9 mouse cellular contexts compared by ENCODE assay signal in genomic region chr10:81498316-81499249, GRCm38 (mm10). TPM values are rescaled to one million over a fixed set of nuclear protein-coding genes. Genes with fewer than 3 reads are reported as not detected.
DNase-seq lines count a peak whose midpoint lies in the region; ATAC-seq and TF ChIP-seq lines count a peak whose summit lies in the region.
"Had no signal": no experiment of that assay in that cellular context is flagged by ENCODE, and none has a peak within 500 bp of the region (broad histone marks: within the 10 kb centered on the region; RNA-seq: fewer than 3 reads in every experiment).

No protein-coding gene starts in this region.

- TF ChIP-seq CTCF in layer of hippocampus, adult 2 months (conservative IDR thresholded peaks at IDR 0.05): peak; percentile 37
- no peak for TF ChIP-seq CTCF in E14TG2a.4 (conservative IDR thresholded peaks at IDR 0.05; ENCODE audit: low read length)

- 0 out of 2 replicates have a peak overlapping the region, but pooled peaks have one; percentile 57 for H3K27ac ChIP-seq in layer of hippocampus, adult 2 months
- peak overlapping the region; percentile 73 for H3K27ac ChIP-seq in liver, embryonic 13.5 days

- peak overlapping the region; percentile 67 for H3K4me2 ChIP-seq in liver, embryonic 13.5 days
- H3K4me2 ChIP-seq: heart, embryonic 11.5 days had no signal

- peaks cover 42% of the 10 kb centered on the region for H3K36me3 ChIP-seq in E14TG2a.4 (ENCODE audit: insufficient read depth, low read length)
- H3K36me3 ChIP-seq in liver, embryonic 13.5 days: peaks cover 7% of the 10 kb centered on the region

- no peak for ATAC-seq in liver, embryonic 13.5 days (ENCODE audit: low read depth)

- intact Hi-C loops in left cerebral cortex, postnatal 25 days (cut with DNase I): no loop called here

- no peaks in the 10 kb centered on the region for H3K9me3 ChIP-seq in E14TG2a.4 (ENCODE audit: low read length)
- no peaks in the 10 kb centered on the region for H3K9me3 ChIP-seq in liver, embryonic 13.5 days (replicated peaks)

- peak overlapping the region; percentile 68 for H3K9ac ChIP-seq in liver, embryonic 13.5 days

- DNase-seq in cerebellum, adult 11-12 months: peak; percentile 65
- no peak for DNase-seq in cerebellum, adult 11 months
- DNase-seq in layer of hippocampus, adult 2 months (ENCODE audit: low spot score in 2 of 2): peak in 1 of 2 experiments; percentile 8
- no peak for DNase-seq in layer of hippocampus, adult 11-12 months (ENCODE audit: low spot score)
- no peak for DNase-seq in liver, embryonic 13.5 days
- DNase-seq in left cerebral cortex, postnatal 25 days (ENCODE audit: low spot score in 2 of 2): no peak
- DNase-seq in urinary bladder, adult 2 months (ENCODE audit: low spot score): no peak

- peak overlapping the region; percentile 8; the same call in 1 of the 2 replicates for H3K4me3 ChIP-seq in layer of hippocampus, adult 2 months
- H3K4me3 ChIP-seq in E14TG2a.4 (replicated peaks; ENCODE audit: low read length): peak overlapping the region; percentile 74
- H3K4me3 ChIP-seq in liver, embryonic 13.5 days (replicated peaks): peak overlapping the region; percentile 88

- no peaks in the 10 kb centered on the region for H3K27me3 ChIP-seq in E14TG2a.4 (ENCODE audit: insufficient read depth, low read length)
- H3K27me3 ChIP-seq in liver, embryonic 13.5 days: 0 out of 2 replicates have a peak, but pooled peaks cover 6% of the 10 kb centered on the region

- WGBS in liver, embryonic 13.5 days (ENCODE audit: insufficient replicate concordance): 67% methylated on average over 38 of the region's 38 CpGs

- peaks cover 75% of the 10 kb centered on the region for H3K4me1 ChIP-seq in E14TG2a.4 (replicated peaks; ENCODE audit: low read depth, low read length)
- peaks cover 68% of the 10 kb centered on the region for H3K4me1 ChIP-seq in liver, embryonic 13.5 days (replicated peaks)

RNA-seq across cellular contexts. Expression of gene S1pr4, which starts 1.3 kb away (rescaled TPM):
- total RNA-seq in layer of hippocampus, adult 2 months (2021): under 1 TPM; 0.39 to 0.95 TPM
- polyA plus RNA-seq in liver, embryonic 13.5 days (2015; fragmentation: Nextera tagmentation; extraction: Ambion mirVana): 2.3 and 2.4 TPM in 2 replicates
- total RNA-seq in left cerebral cortex, postnatal 25 days (2021): under 1 TPM; 0.53 to 0.73 TPM
- 2.2 and 2.3 TPM in 2 replicates for polyA plus RNA-seq in urinary bladder, adult 2 months (2012; rRNA removed)

RNA-seq across cellular contexts. Expression of gene Ncln, which starts 2.4 kb away (rescaled TPM):
- total RNA-seq in layer of hippocampus, adult 2 months (2021): 10 to 100 TPM; 83.1 to 93.5 TPM
- 41.5 TPM in 2 replicates for polyA plus RNA-seq in liver, embryonic 13.5 days (2015; fragmentation: Nextera tagmentation; extraction: Ambion mirVana)
- total RNA-seq in left cerebral cortex, postnatal 25 days (2021): 10 to 100 TPM; 76.4 to 77.0 TPM
- polyA plus RNA-seq in urinary bladder, adult 2 months (2012; rRNA removed): 79.9 and 89.6 TPM in 2 replicates

RNA-seq across cellular contexts. Expression of gene Celf5, which starts 16.1 kb away (rescaled TPM):
- 100 to 1,000 TPM; 286 to 287 TPM for total RNA-seq in layer of hippocampus, adult 2 months (2021)
- polyA plus RNA-seq in liver, embryonic 13.5 days (2015; fragmentation: Nextera tagmentation; extraction: Ambion mirVana): 0.13 and 0.15 TPM in 2 replicates
- 100 to 1,000 TPM; 285 to 286 TPM for total RNA-seq in left cerebral cortex, postnatal 25 days (2021)
- 0.44 and 0.49 TPM in 2 replicates for polyA plus RNA-seq in urinary bladder, adult 2 months (2012; rRNA removed)

RNA-seq across cellular contexts. Expression of gene Gna15, which starts 25.4 kb away (rescaled TPM):
- 1 to 10 TPM; 1.9 to 2.5 TPM for total RNA-seq in layer of hippocampus, adult 2 months (2021)
- 7.2 and 7.5 TPM in 2 replicates for polyA plus RNA-seq in liver, embryonic 13.5 days (2015; fragmentation: Nextera tagmentation; extraction: Ambion mirVana)
- total RNA-seq in left cerebral cortex, postnatal 25 days (2021): 1 to 10 TPM; 2.0 to 3.1 TPM
- 16.1 and 16.2 TPM in 2 replicates for polyA plus RNA-seq in urinary bladder, adult 2 months (2012; rRNA removed)

RNA-seq across cellular contexts. Expression of gene Nfic, which starts 43.1 kb away (rescaled TPM):
- total RNA-seq in layer of hippocampus, adult 2 months (2021): 10 to 100 TPM; 60.0 to 60.1 TPM
- 9.8 and 9.9 TPM in 2 replicates for polyA plus RNA-seq in liver, embryonic 13.5 days (2015; fragmentation: Nextera tagmentation; extraction: Ambion mirVana)
- total RNA-seq in left cerebral cortex, postnatal 25 days (2021): 10 to 100 TPM; 81.1 to 87.3 TPM
- 28.4 and 67.0 TPM in 2 replicates for polyA plus RNA-seq in urinary bladder, adult 2 months (2012; rRNA removed)

Comparison
In these comparisons a context has a peak if more than half of its experiments do, and no peak if none do; other contexts are left out.
1. H3K4me3 ChIP-seq: peak in every context shown above with its lines; median percentile 88 in liver, embryonic 13.5 days; 74 in E14TG2a.4; 8 in layer of hippocampus, adult 2 months.